Mouse (Mus musculus) lung, postnatal 0 days (tissue): Measurements from ENCODE around the gene Prdm16.

ENCODE experiments used
- CTCF ChIP-seq: IDR thresholded peaks from 2 replicates; pipeline ENCODE4 v1.5.1; 2016; ENCODE audit warnings: antibody characterized with exemption, mild to moderate bottlenecking
- EP300 ChIP-seq: IDR thresholded peaks from 2 replicates; pipeline ENCODE4 v1.6.1; 2016; ENCODE audit warnings: antibody characterized with exemption, mild to moderate bottlenecking, control low read depth

DNA sequence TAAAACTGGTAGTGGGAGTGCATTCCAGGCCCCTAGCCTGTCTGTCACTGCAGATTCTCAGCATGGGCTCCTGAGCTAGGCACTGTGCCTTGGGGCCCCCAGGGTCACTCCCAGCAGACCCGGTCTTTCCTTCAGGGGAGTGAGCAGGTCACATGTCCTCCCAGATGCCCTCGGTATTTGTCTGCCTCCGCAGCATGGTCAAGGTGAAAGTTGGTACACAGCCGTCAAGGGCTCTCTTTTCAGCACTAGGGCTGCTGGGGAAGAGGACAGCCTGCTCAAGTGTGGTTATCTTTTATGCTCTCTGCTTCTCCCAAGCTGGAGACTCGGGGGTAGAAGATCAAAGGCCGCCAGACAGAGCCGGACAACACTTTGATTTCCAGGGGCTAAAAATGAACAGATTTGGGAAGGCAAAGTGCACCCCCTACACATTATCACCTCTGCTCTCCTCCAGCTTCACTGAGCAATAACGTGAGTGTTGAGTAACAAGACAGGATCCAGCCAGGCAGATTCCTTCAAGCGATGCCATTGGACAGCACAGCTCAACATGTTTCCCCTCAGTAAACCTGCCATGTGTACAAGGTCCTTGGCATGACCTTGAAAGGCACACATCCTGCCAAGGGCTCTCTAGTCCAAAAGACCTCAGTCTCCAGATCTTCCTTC is 193.9 kb downstream of the Prdm16 start:
- TF ChIP-seq CTCF = no peak
- no peak for TF ChIP-seq EP300
